Mouse (Mus musculus): ENCODE data around the gene Dip2b. TPM values are rescaled to one million over a fixed set of nuclear protein-coding genes. Genes with fewer than 3 reads are reported as not detected.

Dip2b gene
- polyA plus RNA-seq, 1 experiment from 2014 or later = 16.3 TPM

DNA sequence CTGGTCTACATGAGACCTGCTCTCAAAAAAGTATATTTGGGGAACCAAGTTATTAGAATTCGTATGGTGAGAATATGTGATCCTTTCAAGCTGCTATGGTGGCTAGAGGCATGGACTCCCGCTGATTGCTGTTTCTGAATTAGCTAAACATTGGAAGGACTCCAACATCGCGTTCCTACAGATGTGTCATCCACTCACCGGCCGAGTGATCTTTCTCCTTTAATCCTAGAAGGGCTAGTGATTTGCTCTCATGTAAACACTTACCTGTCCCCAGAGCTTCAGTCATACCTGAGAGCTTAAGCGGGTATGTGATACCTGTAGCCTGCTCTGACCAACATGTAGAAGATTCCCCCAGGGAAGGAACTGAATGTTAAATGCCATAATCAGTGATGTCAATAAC, 182.5 kb downstream of the Dip2b start:
- WGBS = 85% methylated on average over 7 of the region's 7 CpGs
- H3K27ac ChIP-seq (ENCODE audit: poor library complexity, severe bottlenecking) = no peak overlapping the region
- peaks cover 19% of the 10 kb centered on the region for H3K9me3 ChIP-seq (replicated peaks)
- H3K4me1 ChIP-seq (replicated peaks) = peaks cover 4% of the 10 kb centered on the region; the same call in 1 of the 2 replicates
- H3K36me3 ChIP-seq = peaks cover 40% of the 10 kb centered on the region
- H3K4me3 ChIP-seq = no peak overlapping the region
- no peaks in the 10 kb centered on the region for H3K27me3 ChIP-seq (replicated peaks)
- no peak for ATAC-seq (ENCODE audit: insufficient number of reproducible peaks, low FRiP score)
- H3K4me2 ChIP-seq = no peak overlapping the region
- no peak overlapping the region for H3K9ac ChIP-seq

DNA sequence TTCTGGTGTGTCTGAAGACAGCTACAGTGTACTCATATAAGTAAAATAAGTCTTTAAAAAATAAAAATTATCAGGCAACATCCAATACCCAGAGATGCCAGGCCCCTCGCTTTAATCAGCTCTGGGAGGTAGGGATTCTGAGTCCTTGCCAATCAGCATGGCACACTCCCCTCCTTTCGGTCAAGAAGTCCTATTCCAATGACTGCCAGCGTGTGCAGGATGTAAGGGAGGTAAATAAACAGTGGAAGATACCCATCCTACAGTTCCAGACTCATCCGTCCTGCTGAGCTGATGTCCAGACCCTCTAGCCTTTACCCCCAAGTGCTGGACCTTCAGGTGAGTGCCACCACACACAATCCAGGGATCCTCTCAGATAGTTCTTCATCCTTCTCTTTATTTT, 186.9 kb downstream of the Dip2b start:
- Histone ChIP-seq H3K27me3 (replicated peaks) (no peaks in the 10 kb centered on the region), H3K9ac (no peak overlapping the region), H3K4me1 (replicated peaks) (peaks cover 26% of the 10 kb centered on the region), H3K27ac (ENCODE audit: poor library complexity, severe bottlenecking) (peak overlapping the region; percentile 100), H3K4me3 (no peak overlapping the region), H3K36me3 (peaks cover 20% of the 10 kb centered on the region), H3K4me2 (no peak overlapping the region), H3K9me3 (replicated peaks) (peaks cover 19% of the 10 kb centered on the region)
- no peak for ATAC-seq (ENCODE audit: insufficient number of reproducible peaks, low FRiP score)
- 88% methylated on average over 4 of the region's 4 CpGs for WGBS

DNA sequence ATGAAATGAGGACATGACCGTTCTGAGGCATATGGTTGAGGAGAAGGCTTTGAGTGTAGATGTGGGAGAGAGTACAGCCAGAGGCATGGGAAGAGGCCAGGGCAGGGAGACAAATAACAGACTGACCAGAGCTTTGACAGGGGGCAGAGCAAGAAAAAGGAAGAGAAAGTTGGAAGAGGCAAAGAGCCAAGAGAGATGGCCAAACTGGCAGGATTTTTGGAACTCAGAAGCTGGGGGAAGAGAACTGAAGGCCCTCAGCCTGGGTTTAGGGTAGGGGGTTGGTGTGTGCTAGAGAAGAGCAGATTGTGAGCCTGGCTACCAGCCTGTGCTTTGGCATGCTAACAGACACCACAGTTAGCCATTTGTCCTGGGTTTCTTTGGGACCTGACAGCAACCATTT, 187.4 kb downstream of the Dip2b start:
- peaks cover 20% of the 10 kb centered on the region for H3K36me3 ChIP-seq
- no peaks in the 10 kb centered on the region for H3K27me3 ChIP-seq (replicated peaks)
- H3K4me3 ChIP-seq = no peak overlapping the region
- peak overlapping the region; percentile 100 for H3K27ac ChIP-seq (ENCODE audit: poor library complexity, severe bottlenecking)
- no peak for ATAC-seq (ENCODE audit: insufficient number of reproducible peaks, low FRiP score)
- no peak overlapping the region for H3K4me2 ChIP-seq
- peaks cover 19% of the 10 kb centered on the region for H3K9me3 ChIP-seq (replicated peaks)
- H3K4me1 ChIP-seq (replicated peaks) = peaks cover 30% of the 10 kb centered on the region
- no peak overlapping the region for H3K9ac ChIP-seq
- 82% methylated on average over 1 of the region's 1 CpGs for WGBS

DNA sequence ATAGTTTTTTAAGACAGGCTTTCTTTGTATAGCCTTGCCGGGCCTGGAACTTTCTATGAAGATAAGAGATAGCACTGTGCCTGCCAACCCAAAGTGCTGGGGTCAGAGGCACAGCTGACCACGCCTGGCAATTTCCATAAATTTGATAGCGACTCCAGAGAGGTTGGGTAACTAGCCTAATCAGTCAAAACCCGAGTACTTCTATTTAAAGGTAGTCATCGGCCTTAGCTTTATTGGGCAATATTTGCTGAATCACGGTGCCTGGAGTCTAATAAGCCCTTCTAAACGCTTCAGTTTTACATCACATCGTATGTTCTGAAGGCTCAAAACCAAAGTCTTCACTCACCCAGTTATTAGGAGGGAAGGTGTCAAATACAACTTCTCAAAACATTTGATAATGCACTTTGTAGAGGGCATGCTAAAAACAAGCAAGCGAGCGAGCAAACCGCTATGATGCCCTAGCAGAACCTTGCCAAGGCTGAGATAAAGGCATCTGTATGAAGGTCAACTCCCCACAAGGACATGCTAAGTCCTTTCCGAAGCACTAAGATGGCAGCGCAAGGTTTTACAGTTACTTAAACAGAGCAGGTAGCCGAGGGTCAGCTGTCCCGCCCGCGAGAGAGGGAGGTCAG, 188.7 kb downstream of the Dip2b start:
- Histone ChIP-seq H3K27me3 (replicated peaks) (no peaks in the 10 kb centered on the region), H3K9me3 (replicated peaks) (peaks cover 19% of the 10 kb centered on the region), H3K4me3 (peak overlapping the region; percentile 87), H3K36me3 (peaks cover 20% of the 10 kb centered on the region; the same call in 1 of the 2 replicates), H3K4me2 (peak overlapping the region; percentile 68), H3K27ac (ENCODE audit: poor library complexity, severe bottlenecking) (peak overlapping the region; percentile 100), H3K4me1 (replicated peaks) (peaks cover 38% of the 10 kb centered on the region), H3K9ac (peak overlapping the region; percentile 97)
- under 1% methylated on average over 17 of the region's 17 CpGs for WGBS
- peak; percentile 71 for ATAC-seq (ENCODE audit: insufficient number of reproducible peaks, low FRiP score)

DNA sequence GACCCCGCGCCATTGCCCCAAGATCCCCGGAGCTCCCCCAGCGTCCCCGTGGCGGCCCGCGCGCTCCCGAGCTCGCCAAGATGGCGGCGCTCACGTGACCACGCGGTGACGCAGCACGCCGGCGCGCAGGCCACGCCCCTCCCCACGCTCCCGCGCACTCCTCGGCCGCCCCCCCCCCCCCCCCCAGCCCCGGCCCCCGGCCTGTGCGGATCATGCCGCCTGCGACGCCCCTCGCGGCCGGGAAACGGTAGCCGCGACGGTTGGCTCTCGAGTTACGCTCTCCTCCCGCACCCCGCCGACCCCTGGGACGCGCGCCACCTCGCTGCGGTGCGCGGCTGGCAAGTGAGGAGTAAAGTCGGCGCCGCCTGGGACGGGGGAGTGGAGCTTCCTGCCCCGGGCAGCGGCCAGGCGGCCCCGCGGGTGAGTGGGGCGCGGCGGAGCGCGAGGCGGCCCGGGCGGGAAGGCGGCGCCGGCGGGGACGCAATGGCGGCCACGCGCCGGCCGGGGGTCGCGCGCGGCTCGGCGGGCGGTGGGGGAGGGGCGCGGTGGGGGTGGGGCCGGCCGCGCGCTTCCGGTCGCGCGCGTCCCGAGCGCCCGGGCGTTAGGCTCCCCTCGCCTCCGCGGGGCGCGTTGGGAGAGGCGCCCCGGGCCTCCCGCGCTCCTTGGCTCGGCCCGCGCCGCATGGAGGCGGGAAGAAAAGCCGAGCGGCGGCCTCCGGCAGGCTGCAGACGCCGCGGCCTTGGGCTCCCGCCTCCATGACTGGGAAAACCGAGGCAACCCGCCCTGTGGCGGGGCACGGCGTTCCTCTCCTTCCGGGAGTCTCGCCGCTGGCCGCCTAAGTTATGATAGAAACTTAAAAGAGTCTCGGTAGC, 189.4 kb downstream of the Dip2b start, which contains the start of gene Atf1:
Atf1 (plus strand) TSS at position 157 of the 872 bp plus-strand sequence.
- ATAC-seq (ENCODE audit: insufficient number of reproducible peaks, low FRiP score) = peak; percentile 89
- H3K9ac ChIP-seq = peak within 1 kb of the TSS; percentile 97
- peaks cover 42% of the 10 kb centered on the region for H3K4me1 ChIP-seq (replicated peaks)
- peak within 1 kb of the TSS; percentile 100 for H3K27ac ChIP-seq (ENCODE audit: poor library complexity, severe bottlenecking)
- peak within 1 kb of the TSS; percentile 87 for H3K4me3 ChIP-seq
- H3K9me3 ChIP-seq (replicated peaks) = peaks cover 12% of the 10 kb centered on the region
- no peaks in the 10 kb centered on the region for H3K27me3 ChIP-seq (replicated peaks)
- H3K36me3 ChIP-seq = peaks cover 20% of the 10 kb centered on the region; the same call in 1 of the 2 replicates
- peak within 1 kb of the TSS; percentile 68 for H3K4me2 ChIP-seq
- under 1% methylated on average over 85 of the region's 133 CpGs for WGBS

DNA sequence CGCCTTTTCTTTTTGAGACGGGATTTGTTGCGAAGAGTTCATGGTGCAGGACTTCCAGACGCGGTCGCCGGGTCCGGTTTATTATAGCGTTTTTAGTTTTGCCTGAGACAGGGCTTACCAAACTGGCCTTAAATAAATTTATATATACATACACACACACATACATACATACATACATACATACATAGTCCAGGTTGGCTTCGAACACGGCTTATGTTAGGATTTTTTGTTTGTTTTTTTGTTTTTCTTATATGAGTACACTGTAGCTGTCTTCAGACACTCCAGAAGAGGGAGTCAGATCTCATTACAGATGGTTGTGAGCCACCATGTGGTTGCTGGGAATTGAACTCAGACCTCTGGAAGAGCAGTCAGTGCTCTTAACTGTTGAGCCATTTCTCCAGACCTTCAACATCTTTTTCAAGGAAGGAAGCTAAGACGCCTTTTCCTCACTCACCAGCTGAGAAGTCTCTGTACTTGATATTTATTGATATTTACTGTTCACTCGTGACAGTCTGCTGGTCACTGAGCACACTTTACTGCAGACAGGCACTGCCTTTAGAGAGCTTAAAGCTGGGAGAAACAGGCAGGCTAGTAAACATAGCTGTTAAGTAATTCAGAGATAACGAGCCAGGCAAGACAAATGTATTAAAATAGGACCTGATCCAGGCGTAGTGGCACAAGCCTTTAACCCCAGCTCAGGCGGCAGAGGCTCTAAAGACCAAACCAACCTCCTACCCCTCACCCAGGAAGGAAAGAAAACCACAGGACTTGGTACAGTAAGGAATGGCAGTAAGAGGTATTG, 190.3 kb downstream of the Dip2b start:
- H3K4me1 ChIP-seq (replicated peaks) = peaks cover 42% of the 10 kb centered on the region
- 11% methylated on average over 16 of the region's 16 CpGs for WGBS
- peaks cover 4% of the 10 kb centered on the region for H3K9me3 ChIP-seq (replicated peaks)
- H3K27ac ChIP-seq (ENCODE audit: poor library complexity, severe bottlenecking) = peak overlapping the region; percentile 100
- H3K4me3 ChIP-seq = peak overlapping the region; percentile 87
- H3K9ac ChIP-seq = peak overlapping the region; percentile 97
- ATAC-seq (ENCODE audit: insufficient number of reproducible peaks, low FRiP score) = no peak
- peaks cover 20% of the 10 kb centered on the region for H3K36me3 ChIP-seq
- peak overlapping the region; percentile 68 for H3K4me2 ChIP-seq
- H3K27me3 ChIP-seq (replicated peaks) = no peaks in the 10 kb centered on the region

DNA sequence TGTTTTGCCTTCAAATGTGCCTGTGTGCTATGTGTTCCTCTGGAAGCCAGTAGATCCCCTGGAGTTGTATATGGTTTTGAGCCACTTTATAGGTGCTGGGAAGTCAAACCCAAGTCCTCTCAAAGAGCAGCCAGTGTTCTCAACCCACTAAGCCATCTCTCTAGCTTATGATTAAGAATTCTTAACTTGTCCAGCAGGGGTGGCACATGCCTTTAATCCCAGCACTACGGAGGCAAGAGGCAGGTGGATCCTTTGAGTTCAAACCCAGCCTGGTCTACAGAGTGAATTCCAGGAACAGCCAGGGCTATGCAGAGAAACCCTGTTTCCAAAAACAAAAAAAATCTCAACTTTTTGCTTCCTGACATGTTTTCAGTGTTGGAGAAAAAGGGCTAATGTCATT, 192.2 kb downstream of the Dip2b start:
- WGBS = 76% methylated on average over 1 of the region's 1 CpGs
- no peak overlapping the region for H3K27ac ChIP-seq (ENCODE audit: poor library complexity, severe bottlenecking)

DNA sequence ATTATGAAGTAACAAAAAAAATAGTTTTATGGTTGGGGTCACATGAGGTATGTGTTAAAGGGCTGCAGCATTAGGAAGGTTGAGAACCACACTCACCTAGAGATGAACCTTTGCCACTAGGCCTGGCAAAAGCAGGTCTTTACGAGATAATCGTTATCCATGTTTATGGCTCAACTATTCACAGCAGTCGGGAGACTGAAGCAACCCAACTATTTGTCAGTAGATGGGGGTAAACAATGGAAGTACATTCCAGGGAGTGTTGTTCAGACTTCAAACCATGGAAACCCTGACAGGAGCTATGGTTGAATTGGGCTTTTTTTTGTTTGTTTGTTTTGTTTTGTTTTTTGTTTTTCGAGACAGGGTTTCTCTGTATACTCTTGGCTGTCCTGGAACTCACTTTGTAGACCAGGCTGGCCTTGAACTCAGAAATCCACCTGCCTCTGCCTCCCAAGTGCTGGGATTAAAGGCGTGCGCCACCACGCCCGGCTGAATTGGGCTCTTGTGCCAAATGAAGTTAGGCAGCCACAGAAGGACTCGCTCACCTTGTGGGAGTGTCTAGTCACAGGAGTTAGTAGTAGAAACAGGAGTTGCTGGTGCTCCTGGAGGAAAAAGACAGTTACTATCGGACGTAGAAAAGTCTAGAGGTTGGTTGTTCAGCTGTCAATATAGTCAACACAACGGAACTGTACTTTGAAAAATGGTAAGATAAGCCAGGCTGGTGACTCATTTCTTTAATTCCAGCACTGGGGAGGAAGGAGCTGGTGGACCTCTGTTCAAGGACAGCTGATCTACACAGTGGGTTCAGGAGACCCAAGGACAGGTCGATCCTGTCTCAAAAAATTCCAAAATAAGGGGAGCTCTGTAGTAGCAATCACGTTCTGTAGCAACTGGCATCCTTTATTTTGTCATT, 193.4 kb downstream of the Dip2b start:
- Histone ChIP-seq H3K4me2 (no peak overlapping the region), H3K36me3 (peaks cover 41% of the 10 kb centered on the region), H3K4me1 (replicated peaks) (peaks cover 41% of the 10 kb centered on the region), H3K27me3 (replicated peaks) (no peaks in the 10 kb centered on the region), H3K9me3 (replicated peaks) (no peaks in the 10 kb centered on the region), H3K9ac (no peak overlapping the region), H3K4me3 (no peak overlapping the region), H3K27ac (ENCODE audit: poor library complexity, severe bottlenecking) (no peak overlapping the region)
- WGBS = 78% methylated on average over 14 of the region's 14 CpGs
- ATAC-seq (ENCODE audit: insufficient number of reproducible peaks, low FRiP score) = no peak

More for the DNA sequence above, 192.2 kb downstream of the Dip2b start:
- Histone ChIP-seq H3K36me3 (peaks cover 30% of the 10 kb centered on the region), H3K4me2 (no peak overlapping the region), H3K9ac (no peak overlapping the region), H3K4me3 (no peak overlapping the region), H3K4me1 (replicated peaks) (peaks cover 41% of the 10 kb centered on the region), H3K9me3 (replicated peaks) (no peaks in the 10 kb centered on the region), H3K27me3 (replicated peaks) (no peaks in the 10 kb centered on the region)
- no peak for ATAC-seq (ENCODE audit: insufficient number of reproducible peaks, low FRiP score)

DNA sequence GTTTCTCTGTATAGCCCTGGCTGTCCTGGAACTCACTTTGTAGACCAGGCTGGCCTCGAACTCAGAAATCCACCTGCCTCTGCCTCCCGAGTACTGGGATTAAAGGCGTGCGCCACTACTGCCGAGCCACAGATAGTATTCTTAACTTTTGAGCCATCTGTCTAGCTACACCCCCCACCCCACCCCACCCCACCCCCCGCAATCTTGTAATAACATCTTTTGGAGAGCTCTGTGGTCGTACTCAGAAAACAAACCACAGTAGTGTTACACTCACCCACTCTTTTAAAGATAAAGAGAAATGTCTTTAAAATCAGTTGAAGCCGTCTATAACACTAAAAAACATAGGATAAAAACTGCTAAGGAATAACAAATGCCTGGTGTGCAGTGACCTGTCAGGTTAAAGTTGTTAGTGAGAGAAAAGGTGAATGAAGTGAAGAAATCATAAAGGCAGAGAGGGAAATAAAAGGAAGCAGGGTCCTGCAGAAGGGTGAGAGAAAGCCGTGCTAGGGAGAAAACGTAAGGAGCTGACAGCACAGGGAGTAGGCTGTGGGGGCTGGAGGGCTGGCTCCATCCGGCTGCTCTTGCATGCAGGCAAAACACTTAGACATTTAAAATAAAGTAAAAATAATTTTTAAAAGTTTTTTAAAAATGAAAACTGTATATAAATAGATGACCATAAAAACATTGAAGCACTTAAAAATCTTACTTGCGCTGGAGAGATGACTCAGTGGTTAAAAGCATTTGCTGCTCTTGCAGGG, 196.9 kb downstream of the Dip2b start:
- Histone ChIP-seq H3K4me1 (replicated peaks) (peaks cover 34% of the 10 kb centered on the region), H3K36me3 (peaks cover 67% of the 10 kb centered on the region), H3K27me3 (replicated peaks) (no peaks in the 10 kb centered on the region), H3K9ac (no peak overlapping the region), H3K4me3 (no peak overlapping the region), H3K4me2 (no peak overlapping the region), H3K9me3 (replicated peaks) (no peaks in the 10 kb centered on the region), H3K27ac (ENCODE audit: poor library complexity, severe bottlenecking) (no peak overlapping the region)
- 82% methylated on average over 12 of the region's 12 CpGs for WGBS
- no peak for ATAC-seq (ENCODE audit: insufficient number of reproducible peaks, low FRiP score)
